Mouse (Mus musculus): ENCODE measurements at regions not wholly inside any gene's neighbourhood (a gene's known extent, or its start where the extent isn't known, plus 50 kb on each side); places are given as distances from the start of the nearest gene placed in this dataset.

GRCm38 (mm10) chr4:38371047-38371446, 1079.0 kb upstream of the 1700009N14Rik start:
- TF ChIP-seq MXI1 (IDR thresholded peaks at IDR 0.05; ENCODE audit: low read depth, low read length) (no peak), TCF12 (IDR thresholded peaks at IDR 0.05; ENCODE audit: low read depth, low read length) (no peak), CTCF (IDR thresholded peaks at IDR 0.05 in 2 of 3, conservative IDR thresholded peaks at IDR 0.05 in 1 of 3; ENCODE audit: control insufficient read depth in 1 of 3, insufficient read depth in 1 of 3, low read depth in 2 of 3, low read length in 3 of 3, poor library complexity in 1 of 3, severe bottlenecking in 1 of 3) (no peak)
